Mouse (Mus musculus) T-helper 2 cell (primary cell): ENCODE measurements around the gene Bcat1.

Experiments used
- in situ Hi-C: fragments of 300-600 bp; cut with MboI, MseI; formaldehyde crosslinking; loops from one replicate; pipeline ENCODE4 v1.15.1; 2025; ENCODE audit warnings: high pct_unique_total_duplicates

Bcat1 gene

DNA sequence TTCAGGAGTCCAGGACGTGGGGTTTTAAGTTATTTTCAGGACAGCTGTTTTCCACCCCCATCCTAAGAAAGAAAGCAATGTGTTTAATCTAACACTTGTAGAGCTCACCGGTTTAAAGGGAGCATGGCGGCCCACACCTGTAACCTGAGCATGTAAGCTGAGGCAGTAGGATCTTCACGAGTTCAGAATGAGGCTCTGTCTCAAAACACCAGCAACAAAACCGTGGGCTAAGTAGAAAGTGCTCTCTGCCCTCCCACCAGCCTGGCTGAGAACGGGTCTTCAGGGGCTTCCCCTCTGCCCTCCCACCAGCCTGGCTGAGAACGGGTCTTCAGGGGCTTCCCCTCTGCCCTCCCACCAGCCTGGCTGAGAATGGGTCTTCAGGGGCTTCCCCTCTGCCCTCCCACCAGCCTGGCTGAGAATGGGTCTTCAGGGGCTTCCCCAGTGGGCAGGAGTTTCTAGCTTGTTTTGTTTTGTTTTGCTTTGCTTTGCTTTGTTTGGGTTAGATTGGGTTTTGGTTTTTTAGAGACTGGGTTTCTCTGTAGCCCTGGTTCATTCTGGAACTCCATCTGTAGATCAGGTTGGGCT is 17.1 kb upstream of the Bcat1 start:
- in situ Hi-C loops = loop anchor here (5.0 kb wide), 1 partner anchor 39 kb away; no protein-coding TSS in a partner anchor

DNA sequence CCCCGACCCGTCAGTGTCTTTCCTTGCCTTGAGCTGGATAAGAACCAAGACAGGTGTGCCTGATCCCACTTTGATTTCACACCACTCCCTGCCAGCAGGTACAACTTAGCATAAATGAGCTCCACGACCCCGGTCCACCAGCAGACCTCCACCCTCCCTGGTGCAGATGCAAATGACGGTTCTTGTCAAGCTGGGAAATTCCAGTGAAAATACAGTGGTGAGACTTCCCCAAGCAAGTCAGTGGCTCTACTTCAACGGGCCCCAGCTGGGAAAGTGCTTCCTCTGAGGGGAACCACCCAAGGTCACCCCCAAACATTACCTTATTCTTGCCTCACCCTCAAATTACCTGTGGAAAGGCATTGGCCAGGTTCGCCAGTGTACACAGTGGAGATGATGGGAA is 16.0 kb upstream of the Bcat1 start:
- in situ Hi-C loops = loop anchor here (5.0 kb wide), 1 partner anchor 40 kb away; no protein-coding TSS in a partner anchor

GRCm38 (mm10) chr6:145090928-145091327 is 14.9 kb upstream of the Bcat1 start:
- in situ Hi-C loops = loop anchor here (5.0 kb wide), 1 partner anchor 41 kb away; no protein-coding TSS in a partner anchor

- in situ Hi-C loops = loop anchor here (5.0 kb wide), 1 partner anchor 42 kb away; no protein-coding TSS in a partner anchor
Observed at GRCm38 (mm10) chr6:145090201-145090863, 14.3 kb upstream of the Bcat1 start.

- in situ Hi-C loops = loop anchor here (5.0 kb wide), 1 partner anchor 83 kb away; no protein-coding TSS in a partner anchor
Observed at GRCm38 (mm10) chr6:145089373-145089772, 13.4 kb upstream of the Bcat1 start.

GRCm38 (mm10) chr6:145088451-145089113 is 12.6 kb upstream of the Bcat1 start:
- in situ Hi-C loops = loop anchor here (5.0 kb wide), 1 partner anchor 84 kb away; no protein-coding TSS in a partner anchor

DNA sequence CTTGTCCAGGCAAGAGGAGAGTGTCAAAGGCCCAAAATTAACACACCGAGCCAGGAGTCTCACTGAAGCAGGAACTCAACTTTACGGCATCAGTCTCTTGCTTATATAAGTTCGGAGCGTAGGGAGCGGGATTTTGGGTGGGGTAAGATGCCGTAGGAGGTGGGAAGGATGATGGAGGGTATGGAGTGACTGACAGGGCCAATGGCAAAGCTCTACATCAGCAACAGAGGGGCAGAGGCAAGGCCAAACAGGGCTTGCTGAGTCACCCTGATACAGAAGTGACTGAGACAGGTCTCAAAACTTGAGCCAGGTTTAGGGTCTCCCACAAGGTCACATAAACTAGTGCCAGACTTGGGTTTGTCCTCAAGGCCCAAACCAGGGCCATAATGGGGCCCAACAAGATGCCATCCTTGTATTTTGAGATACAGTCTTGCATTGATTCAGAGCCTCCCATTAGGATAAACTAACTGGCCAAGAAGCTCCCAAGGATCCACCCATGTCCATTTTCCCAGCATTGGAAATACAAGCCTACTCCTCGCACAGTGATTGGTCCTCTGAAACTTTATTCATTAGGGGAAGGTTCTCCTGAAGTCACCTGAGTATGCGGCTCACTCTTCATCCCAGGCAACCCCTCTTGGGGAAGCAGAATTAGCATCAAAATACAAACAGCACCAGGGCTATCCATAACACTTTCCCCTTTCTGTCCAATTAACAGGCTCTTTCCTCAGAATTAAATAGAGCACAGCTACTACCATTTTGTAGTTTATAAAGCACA is 8.5 kb upstream of the Bcat1 start:
- in situ Hi-C loops = loop anchor here (5.0 kb wide), 1 partner anchor 88 kb away; no protein-coding TSS in a partner anchor

DNA sequence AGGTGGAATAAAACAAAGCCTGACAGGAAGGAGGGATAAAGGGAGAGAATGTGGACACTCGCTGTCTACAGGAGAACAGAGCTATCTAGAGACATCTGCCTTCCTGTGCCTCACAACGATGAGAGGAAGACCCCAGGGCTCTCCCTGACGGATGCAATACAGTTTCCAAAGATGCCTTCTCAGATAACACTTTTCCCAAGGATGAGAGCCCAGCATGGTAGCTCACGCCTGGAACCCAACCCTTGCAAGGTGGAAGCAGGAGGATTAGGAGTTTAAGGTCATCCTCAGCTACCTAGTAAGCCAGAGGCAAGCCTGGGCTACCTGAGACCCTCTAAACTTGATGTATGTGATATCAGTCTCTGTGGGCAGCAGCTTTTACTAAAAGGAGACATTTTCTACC is 5.7 kb upstream of the Bcat1 start:
- in situ Hi-C loops = no loop called here

- in situ Hi-C loops = no loop called here
Observed at GRCm38 (mm10) chr6:145079087-145079759, 3.2 kb upstream of the Bcat1 start.

GRCm38 (mm10) chr6:145076286-145076685 is 302 bp upstream of the Bcat1 start:
- in situ Hi-C loops = no loop called here

GRCm38 (mm10) chr6:145075088-145075547 is 866 bp downstream of the Bcat1 start:
- in situ Hi-C loops = no loop called here

GRCm38 (mm10) chr6:145074461-145074860 is 1.5 kb downstream of the Bcat1 start:
- in situ Hi-C loops = no loop called here

- in situ Hi-C loops = no loop called here
Observed at GRCm38 (mm10) chr6:145069921-145070320, 6.1 kb downstream of the Bcat1 start.

DNA sequence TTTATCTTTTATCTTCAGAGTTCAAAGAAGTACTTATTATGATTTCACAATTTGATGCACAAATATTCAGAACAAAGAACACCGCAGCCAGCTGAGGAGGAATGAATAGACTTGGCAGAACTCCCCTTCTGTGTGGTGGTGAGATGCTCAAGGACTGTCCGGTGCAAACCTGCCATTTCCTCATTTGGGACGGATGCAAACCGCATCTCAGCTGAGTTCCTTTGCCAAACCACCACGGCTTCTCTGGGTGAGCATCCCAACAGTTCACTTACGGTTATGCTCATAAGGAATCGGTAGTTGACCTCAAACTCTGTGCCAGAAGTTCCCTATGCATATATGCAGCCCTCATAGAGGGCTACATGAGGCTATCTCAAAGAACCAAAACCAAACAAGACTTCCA is 6.6 kb downstream of the Bcat1 start:
- in situ Hi-C loops = no loop called here

DNA sequence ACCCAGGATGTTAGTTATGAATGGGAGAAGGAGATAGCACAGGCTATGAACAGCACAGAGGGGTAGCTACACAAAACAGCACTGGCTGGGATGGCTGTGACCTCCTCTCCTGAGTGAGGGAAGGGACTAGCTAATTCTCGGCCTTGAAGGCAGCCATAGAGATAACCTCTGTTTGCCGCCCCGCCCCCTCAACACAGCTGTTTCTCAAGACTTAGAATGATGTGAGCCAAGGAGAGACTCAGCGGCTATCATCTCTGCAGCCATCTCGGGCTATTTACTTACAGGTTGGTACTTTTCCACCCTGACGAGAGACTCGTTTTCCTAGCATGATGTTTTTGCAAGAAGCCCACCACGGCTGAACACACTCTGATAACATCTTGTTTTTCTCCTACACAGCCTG is 8.3 kb downstream of the Bcat1 start:
- in situ Hi-C loops = no loop called here

DNA sequence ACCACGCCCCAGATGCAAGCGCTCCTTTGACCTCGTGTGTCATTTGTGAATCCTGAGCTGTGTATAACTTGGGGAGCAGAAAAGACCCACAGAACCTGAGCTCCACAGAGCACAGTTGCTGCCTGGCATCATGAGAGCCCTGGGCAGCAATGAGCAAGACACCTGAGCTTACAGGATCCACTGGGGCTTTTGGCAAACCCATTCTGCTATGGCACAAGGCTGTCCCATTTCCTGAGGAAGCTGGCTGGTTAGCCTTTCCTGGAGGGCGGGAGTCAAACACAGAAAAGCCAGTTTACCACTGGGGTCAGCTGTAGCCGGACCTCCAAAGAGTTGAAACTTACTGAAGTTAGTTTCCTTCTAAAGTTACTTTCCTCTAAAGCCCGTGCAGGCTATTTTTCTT is 9.6 kb downstream of the Bcat1 start:
- in situ Hi-C loops = no loop called here

DNA sequence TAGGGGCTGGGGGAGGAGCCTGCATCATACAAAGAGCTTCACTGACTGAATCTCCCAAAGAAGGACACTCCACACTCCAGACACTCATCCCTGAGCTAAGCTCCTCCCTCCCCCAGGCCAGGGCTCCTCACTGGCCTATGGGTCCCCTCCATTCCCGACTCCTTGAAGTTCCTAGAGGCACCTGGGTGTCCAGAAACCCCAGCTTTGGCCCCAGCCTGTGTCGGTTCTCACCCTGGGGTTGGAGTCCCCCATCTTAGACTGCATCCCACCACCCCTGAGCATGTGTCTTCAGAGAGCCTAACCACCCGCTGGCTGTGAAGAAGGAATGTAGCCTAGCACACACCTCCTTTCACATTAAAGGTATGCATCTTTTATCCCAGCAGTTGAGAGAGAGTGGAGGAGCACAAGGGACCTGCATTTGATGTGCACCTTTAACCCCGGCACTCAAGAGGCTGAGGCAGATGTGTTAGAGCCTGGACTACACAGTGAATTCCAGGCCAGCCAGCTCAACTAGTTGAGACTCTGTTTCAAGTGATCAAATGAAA is 10.6 kb downstream of the Bcat1 start:
- in situ Hi-C loops = no loop called here

GRCm38 (mm10) chr6:145064104-145064503 is 11.9 kb downstream of the Bcat1 start:
- in situ Hi-C loops = no loop called here

DNA sequence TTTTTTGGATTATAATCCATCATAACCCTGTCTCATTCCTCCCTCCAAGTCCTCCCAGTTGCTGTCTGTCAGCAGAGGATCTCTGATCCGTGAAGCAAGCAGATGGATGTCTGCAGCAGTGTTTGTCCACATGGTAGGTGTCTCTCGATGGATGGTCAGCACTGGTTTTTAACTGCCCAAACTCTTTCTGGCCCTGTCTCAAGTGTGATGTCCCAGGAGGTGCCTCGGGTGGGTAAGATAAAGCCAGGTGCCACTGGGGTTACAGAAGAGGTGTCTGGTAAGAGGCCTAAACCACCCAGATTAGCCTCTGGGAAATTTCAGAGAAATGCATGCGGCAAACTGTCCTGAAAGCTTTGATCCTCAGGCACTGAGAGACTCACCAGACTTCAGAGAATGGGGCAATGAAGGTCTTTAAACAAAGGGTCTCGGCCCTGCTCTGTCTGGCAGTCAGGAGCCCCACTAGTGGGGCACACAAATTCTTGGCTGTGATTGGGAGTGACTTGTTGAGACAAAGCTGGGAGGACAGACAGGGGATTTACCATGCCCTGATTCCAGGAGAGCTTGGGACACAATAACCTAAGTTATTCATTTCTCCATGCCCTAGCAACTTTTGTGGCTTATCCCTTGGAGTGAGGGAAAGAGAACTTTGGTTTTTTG is 12.6 kb downstream of the Bcat1 start:
- in situ Hi-C loops = no loop called here

GRCm38 (mm10) chr6:145062763-145063162 is 13.2 kb downstream of the Bcat1 start:
- in situ Hi-C loops = no loop called here
